Mouse (Mus musculus): ENCODE data around the gene Il10.

Gene Il10

GRCm38 (mm10) chr1:131019492-131020098 lies at the start of gene Il10:
Gene Il10, plus strand, starts transcription at chr1:131019845.
- DNase-seq (ENCODE audit: low spot score), result no peak

- no peak for DNase-seq (ENCODE audit: low spot score)
Measured at GRCm38 (mm10) chr1:130979455-130979854, 40.2 kb upstream of the Il10 start.

- DNase-seq (ENCODE audit: low spot score), result no peak
Measured at GRCm38 (mm10) chr1:130984441-130984840, 35.2 kb upstream of the Il10 start.

- no peak for DNase-seq (ENCODE audit: low spot score)
Measured at GRCm38 (mm10) chr1:130987001-130987400, 32.6 kb upstream of the Il10 start.

GRCm38 (mm10) chr1:130987418-130987817 lies 32.2 kb upstream of the Il10 start:
- no peak for DNase-seq (ENCODE audit: low spot score)

GRCm38 (mm10) chr1:130989331-130989730 lies 30.3 kb upstream of the Il10 start:
- DNase-seq (ENCODE audit: low spot score), result no peak

- no peak for DNase-seq (ENCODE audit: low spot score)
Measured at GRCm38 (mm10) chr1:130990448-130990847, 29.2 kb upstream of the Il10 start.

GRCm38 (mm10) chr1:130993574-130994154 lies 26.0 kb upstream of the Il10 start:
- DNase-seq (ENCODE audit: low spot score), result no peak

GRCm38 (mm10) chr1:130995515-130995914 lies 24.1 kb upstream of the Il10 start:
- no peak for DNase-seq (ENCODE audit: low spot score)

- DNase-seq (ENCODE audit: low spot score), result no peak
Measured at GRCm38 (mm10) chr1:130996356-130996755, 23.3 kb upstream of the Il10 start.

GRCm38 (mm10) chr1:130997441-130997840 lies 22.2 kb upstream of the Il10 start:
- no peak for DNase-seq (ENCODE audit: low spot score)

- DNase-seq (ENCODE audit: low spot score), result no peak
Measured at GRCm38 (mm10) chr1:130998321-130998720, 21.3 kb upstream of the Il10 start.

- DNase-seq (ENCODE audit: low spot score), result no peak
Measured at GRCm38 (mm10) chr1:130999708-131000107, 19.9 kb upstream of the Il10 start.

- no peak for DNase-seq (ENCODE audit: low spot score)
Measured at GRCm38 (mm10) chr1:131000296-131000695, 19.3 kb upstream of the Il10 start.

GRCm38 (mm10) chr1:131002561-131002960 lies 17.1 kb upstream of the Il10 start:
- no peak for DNase-seq (ENCODE audit: low spot score)

GRCm38 (mm10) chr1:131003037-131003922 lies 16.4 kb upstream of the Il10 start:
- DNase-seq (ENCODE audit: low spot score), result no peak

GRCm38 (mm10) chr1:131006069-131006468 lies 13.6 kb upstream of the Il10 start:
- DNase-seq (ENCODE audit: low spot score), result no peak

- no peak for DNase-seq (ENCODE audit: low spot score)
Measured at GRCm38 (mm10) chr1:131010201-131011153, 9.2 kb upstream of the Il10 start.

GRCm38 (mm10) chr1:131012494-131012893 lies 7.2 kb upstream of the Il10 start:
- DNase-seq (ENCODE audit: low spot score), result no peak

GRCm38 (mm10) chr1:131013926-131014325 lies 5.7 kb upstream of the Il10 start:
- DNase-seq (ENCODE audit: low spot score), result no peak

- no peak for DNase-seq (ENCODE audit: low spot score)
Measured at GRCm38 (mm10) chr1:131015281-131015680, 4.4 kb upstream of the Il10 start.

- DNase-seq (ENCODE audit: low spot score), result no peak
Measured at GRCm38 (mm10) chr1:131015879-131016278, 3.8 kb upstream of the Il10 start.

Measured in urinary bladder, postnatal 10 days (tissue).